Mouse (Mus musculus) left cerebral cortex, adult 8-10 months (tissue): Measurements from ENCODE around the gene Zbtb8os. TPM values are rescaled to one million over a fixed set of nuclear protein-coding genes. Genes with fewer than 3 reads are reported as not detected.
"Not testable (repeated sequence)": the region's sequence is repeated elsewhere in the genome, so short reads cannot be mapped to it uniquely, and the experiment has no call there.

Source experiments
- DNase-seq, 2 experiments: peaks; one replicate each; pipeline ENCODE4 v3.0.0; 2022; ENCODE audit warnings: low spot score in 2 of 2
- total RNA-seq, 4 experiments: library from RNA; stranded (reverse); gene quantifications; 2 replicates each; pipeline ENCODE4 v1.2.4; 2022

Gene Zbtb8os
- total RNA-seq, 4 experiments from 2014 or later: 28.6 to 40.7 (median 32.0) TPM

DNA sequence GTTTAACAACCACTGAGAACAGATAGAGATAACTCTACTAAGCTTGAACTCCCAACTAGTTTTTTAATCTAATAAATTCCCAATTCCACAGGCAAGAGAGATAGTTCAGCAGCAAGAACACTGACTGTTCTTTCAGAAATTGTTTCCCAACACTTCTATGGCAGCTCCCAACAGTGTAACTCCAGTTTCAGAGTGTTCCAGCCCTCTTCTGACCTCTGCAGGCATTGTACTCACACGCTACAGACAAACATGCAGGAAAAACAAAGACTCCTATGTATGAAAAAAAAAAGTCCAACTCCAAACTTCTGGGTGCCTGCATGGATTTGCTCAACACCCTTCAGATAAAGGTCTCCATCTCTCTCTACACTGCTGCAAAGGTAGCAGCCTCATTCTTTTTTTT lies 2.6 kb upstream of the Zbtb8os start:
- DNase-seq: no peak

DNA sequence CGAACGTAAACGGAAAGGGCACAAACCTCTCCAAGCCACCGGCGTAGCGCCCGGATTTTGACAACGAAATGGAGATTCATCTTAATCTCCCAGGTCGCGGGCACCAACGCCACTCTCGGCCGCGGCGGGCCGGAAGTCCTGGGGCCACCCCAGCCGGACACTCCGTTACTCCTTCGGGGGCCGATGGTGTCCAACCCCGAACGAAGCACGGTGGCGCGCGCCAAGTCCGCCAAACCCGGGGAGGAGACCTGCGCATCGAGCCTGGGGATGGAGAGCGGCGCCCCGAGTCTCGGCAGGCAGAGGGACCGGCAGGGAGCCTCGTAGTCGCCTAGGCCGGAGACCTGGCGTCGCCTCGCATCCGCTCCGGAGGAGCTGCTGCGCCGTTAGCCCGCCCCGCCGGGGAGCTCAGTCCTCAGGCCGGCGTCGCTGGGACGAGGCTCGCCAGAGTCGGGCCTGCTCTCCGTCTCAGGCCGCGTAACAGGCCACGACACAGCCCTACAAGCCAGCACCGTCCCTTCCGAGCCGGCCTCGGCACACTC lies 749 bp upstream of the Zbtb8os start:
- DNase-seq: no peak

GRCm38 (mm10) chr4:129336291-129336690 lies 796 bp downstream of the Zbtb8os start:
- no peak for DNase-seq

DNA sequence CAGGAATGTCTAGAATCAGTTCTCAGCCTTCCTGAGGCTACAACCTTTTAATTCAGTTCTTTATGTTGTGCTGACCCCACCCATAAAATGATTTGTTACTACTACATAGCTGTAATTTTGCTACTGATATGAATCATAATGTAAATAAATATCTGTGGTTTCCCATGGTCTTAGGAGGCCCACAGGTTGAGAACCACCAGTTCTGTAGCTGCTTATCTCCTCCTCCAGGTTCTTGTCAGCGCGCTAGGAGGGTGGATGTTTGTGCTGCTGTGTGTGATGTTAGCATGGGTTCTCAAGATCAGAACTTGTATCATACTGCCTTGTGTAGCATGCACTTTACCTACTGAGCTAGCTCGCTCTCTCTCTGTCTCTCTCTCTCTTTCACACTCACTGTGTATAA lies 4.2 kb downstream of the Zbtb8os start:
- no peak for DNase-seq

DNA sequence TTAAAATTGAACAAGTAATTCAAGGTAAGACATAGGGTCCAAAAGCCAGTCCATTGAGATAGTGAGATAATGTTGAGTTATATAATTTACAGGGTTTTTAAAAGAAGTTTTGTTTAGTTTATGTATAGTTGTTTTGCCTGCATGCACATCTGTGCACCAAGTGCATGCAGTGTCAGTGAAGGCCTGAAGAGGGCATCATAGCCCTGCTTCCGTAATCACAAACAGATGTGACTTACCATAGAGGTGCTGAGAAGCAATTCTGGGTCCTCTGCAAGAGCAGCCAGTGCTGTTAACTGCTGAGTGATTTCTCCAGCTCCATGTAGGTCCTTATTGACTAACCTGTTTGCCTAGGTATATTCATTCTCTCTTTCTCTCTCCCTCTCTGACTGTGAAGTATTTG lies 6.4 kb downstream of the Zbtb8os start:
- DNase-seq: no peak

GRCm38 (mm10) chr4:129342705-129343104 lies 7.2 kb downstream of the Zbtb8os start:
- no peak for DNase-seq

DNA sequence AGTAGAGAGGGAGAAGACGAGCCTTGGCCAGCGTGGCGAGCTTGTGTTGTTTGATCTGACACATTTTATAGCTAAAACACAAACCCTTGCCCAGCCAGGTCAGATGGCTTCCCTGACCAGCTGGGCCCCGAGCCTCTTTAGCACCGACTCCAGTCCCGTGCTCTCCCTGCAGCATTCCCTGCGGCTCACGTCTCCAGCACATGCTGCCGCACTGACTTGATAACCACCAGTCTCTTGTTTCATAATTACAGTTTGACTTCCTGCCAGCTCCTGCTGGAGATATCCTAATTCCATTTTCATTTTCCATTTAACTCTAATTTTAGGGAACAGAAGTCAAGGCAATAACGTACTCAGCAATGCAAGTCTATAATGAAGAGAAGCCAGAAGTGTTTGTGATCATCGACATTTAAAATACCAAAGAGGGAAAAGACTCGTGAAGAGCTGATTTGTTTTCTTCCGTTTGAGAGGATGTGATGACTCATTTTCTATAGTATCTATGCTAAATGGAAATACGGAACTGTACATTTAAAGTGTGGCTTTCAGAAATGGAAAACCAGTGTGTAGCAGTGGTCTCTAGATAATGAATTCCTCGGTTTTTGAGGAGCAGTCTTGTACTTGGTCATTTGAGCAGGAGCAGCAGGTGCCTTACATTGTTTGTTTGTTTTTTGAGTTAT lies 11.1 kb downstream of the Zbtb8os start:
- peak; percentile 21 to 30 for DNase-seq

GRCm38 (mm10) chr4:129350644-129351043 lies 15.1 kb downstream of the Zbtb8os start:
- DNase-seq: peak; percentile 23 to 40

DNA sequence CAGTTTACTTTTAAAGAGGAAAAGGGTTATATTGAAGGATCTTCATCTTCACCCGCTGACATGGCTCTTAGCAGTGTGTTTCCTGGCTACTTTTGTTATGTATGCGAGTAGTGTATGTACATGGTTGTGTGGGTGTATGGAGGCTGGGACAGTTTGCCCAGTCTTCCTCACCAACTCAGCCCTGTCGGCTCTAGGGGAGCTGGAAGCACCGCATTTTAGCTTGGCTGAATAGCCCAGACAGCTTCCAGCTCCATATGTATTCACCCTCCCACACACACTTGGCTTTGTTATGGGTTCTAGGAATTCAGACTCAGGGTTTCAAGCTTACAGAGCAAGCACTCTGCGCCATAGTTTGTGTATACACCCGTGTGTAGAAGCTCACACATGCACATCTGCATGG lies 15.6 kb downstream of the Zbtb8os start:
- DNase-seq: peak; percentile 10 to 73

GRCm38 (mm10) chr4:129353176-129353575 lies 17.7 kb downstream of the Zbtb8os start:
- no peak for DNase-seq

DNA sequence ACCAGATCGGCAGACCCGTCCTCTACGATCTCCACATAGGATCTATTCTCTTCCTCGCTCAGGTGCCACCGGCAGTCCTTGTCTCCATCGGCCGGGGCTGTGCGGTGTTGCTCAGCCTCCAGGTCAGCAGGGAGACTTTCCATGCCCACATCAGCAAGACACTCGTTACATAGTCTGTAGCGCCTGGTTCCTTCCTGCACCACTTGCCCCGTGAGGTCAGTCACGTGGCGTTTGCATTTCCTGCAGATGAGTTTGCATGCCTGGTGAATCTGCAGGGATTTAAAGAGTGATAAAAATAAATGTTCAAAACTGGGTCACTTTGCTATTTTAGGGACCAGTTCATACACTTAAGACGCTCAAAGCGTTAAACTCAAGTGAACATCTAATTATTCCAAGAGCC lies 18.7 kb downstream of the Zbtb8os start:
- no peak for DNase-seq

DNA sequence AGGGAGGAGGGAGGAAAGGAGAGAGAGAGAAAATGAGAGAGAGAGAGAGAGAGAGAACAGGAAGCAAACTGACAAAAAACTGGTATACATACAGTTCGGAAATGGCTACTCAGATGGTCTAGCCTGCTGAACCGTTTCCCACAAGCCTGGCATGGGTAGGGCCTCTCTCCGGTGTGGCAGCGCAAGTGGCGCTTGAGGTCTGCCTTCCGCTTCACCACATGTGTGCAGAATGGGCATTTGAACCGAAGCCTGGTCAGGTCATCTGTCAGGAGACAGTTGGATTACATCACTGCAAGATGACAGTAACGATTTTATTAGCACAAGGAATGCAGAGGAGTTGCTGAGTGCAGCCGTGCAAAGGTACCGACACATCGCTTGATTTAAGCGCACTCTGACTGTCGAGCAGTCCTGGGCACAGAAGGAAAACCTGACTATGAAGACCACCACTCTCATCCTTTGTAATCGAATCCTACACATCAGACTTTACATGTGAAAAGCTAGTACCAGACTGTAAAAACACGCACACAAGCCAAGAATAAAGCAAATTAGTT lies 22.2 kb downstream of the Zbtb8os start:
- no peak for DNase-seq

DNA sequence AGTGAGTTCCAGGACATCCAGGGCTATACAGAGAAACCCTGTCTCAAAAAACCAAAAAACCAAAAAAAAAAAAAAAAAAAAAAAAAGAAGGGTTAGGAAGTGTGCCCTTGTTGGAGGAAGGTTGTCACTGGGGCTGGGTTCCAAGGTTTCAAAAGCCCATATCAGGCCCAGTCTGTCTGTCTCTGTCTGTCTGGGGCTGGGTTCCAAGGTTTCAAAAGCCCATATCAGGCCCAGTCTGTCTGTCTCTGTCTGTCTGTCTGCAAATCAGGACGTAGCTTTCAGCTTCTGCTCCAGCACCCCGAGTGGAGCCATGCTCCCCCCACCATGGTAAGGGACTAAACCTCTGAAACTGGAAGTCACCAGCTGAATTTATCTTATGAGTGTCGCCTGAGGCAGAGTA lies 26.7 kb downstream of the Zbtb8os start:
- not testable (repeated sequence) for DNase-seq

DNA sequence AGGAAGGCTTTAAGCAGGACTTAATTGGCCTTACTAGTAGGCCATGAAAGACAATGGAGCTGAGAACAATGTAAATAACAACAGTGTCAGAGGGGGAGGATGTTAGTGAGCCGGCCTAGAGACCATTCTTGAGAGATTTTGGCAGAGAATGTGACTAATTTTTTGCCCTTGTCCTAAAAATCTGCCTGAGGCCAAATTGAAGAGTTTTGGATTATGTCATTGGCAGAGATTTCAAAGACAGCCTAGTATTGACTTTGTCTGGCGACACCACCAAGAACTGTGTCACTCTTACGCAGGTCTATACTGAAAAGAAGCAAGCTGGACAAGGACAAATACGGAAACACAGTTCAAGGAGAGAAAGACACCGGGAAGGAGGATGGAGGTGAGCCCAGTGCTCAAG lies 27.3 kb downstream of the Zbtb8os start:
- no peak for DNase-seq

GRCm38 (mm10) chr4:129363463-129363862 lies 28.0 kb downstream of the Zbtb8os start:
- no peak for DNase-seq

GRCm38 (mm10) chr4:129364379-129364778 lies 28.9 kb downstream of the Zbtb8os start:
- DNase-seq: no peak

DNA sequence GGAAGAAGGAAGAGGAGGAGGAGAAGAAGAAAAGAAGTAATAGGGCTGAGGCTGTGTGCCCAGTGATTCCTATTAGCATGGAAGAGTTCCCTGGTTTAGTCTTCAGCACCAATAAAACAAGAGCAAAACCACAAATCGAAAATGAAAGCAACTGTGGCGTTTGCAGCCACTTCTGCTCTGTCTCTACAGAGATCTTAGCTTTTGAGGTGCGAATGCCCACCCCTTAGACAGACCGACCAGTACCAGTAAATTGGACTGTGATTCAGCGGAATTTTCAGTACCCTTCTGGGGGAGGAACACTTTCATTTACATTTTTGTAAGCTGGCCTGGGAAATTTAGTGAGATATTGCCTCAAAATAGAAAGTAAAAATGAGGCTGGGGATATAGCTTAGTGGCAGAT lies 29.7 kb downstream of the Zbtb8os start:
- DNase-seq: no peak

DNA sequence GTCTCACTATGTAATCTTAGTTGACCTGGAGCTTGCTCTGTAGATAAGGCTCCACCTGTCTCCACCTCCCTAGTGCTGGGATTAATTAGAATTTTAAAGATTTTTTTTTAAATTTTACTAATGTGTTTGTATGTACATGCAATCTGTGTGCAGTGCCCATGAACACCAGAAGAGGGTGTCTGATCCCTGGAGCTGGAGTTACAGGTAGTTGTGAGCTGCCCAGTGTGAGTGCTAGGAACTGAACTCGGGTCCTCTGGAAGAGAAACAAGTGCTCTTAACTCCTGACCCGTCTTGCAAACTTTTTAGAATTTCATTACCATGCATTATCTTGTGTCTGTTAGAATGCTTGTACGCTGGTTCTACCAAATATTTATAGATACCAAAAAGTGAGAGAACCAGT lies 35.9 kb downstream of the Zbtb8os start:
- DNase-seq: no peak

- no peak for DNase-seq
Observed at GRCm38 (mm10) chr4:129373202-129373976, 37.9 kb downstream of the Zbtb8os start.

- no peak for DNase-seq
Observed at GRCm38 (mm10) chr4:129374219-129374755, 38.8 kb downstream of the Zbtb8os start.

DNA sequence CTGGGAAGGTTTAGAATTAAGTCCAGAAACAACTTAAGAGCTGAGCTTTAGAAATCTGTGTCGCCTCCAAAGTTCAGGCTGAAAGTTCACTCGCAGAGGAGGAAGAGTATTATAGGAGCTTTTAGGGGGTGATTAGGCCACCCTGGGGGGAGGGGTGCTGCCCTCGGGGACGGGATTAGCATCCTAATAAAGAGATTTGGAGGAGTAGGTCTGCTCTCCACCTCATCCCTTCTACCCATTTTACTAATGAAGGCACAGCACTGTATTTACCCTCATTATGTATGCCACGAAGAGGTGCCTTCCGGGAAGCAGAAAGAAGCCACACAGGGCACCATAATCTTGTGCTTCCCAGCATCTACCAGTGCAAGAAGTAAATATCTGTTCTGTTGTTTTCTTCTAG lies 39.5 kb downstream of the Zbtb8os start:
- no peak for DNase-seq

- no peak for DNase-seq
Observed at GRCm38 (mm10) chr4:129375821-129376220, 40.3 kb downstream of the Zbtb8os start.
